Mouse (Mus musculus): Measurements from ENCODE around the gene Zgpat. TPM values are rescaled to one million over a fixed set of nuclear protein-coding genes. Genes with fewer than 3 reads are reported as not detected.

Zgpat gene
- polyA plus RNA-seq, 1 experiment from 2014 or later, result 39.0 TPM

DNA sequence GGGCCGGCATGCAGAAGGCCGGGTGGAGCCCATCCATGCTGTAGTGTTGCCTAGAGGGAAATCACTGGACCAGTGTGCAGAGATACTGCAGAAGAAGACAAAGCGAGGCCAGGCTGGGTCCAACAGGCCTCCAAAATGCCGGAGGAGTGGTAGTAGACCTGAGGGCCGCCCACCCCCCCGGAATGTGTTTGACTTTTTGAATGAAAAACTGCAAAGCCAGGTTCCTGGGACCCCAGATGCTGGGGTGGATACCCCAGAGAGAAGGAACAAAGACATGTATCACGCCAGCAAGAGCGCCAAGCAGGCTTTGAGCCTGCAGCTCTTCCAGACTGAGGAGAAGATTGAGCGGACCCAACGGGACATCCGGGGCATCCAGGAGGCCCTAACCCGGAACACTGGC is 15.1 kb downstream of the Zgpat start, which contains the start of gene Lime1:
Lime1 (plus strand) TSS at position 301 of the 400 bp plus-strand sequence.
- Histone ChIP-seq H3K9me3 (ENCODE audit: control insufficient read depth, low read length) (no peaks in the 10 kb centered on the region), H3K27ac (ENCODE audit: low read depth, low read length) (no peak within 1 kb of the TSS), H3K27me3 (ENCODE audit: control insufficient read depth, insufficient read depth, low read length) (no peaks in the 10 kb centered on the region), H3K4me3 (ENCODE audit: low read length) (no peak within 1 kb of the TSS), H3K4me1 (ENCODE audit: control insufficient read depth, insufficient read depth, low read length) (no peaks in the 10 kb centered on the region), H3K36me3 (ENCODE audit: control insufficient read depth, insufficient read depth, low read length) (peaks cover 59% of the 10 kb centered on the region), H3K4me2 (replicated peaks; ENCODE audit: low read depth, low read length) (no peak within 1 kb of the TSS), H3K9ac (ENCODE audit: low read depth, low read length) (no peak within 1 kb of the TSS)
- no peak for ATAC-seq (ENCODE audit: low FRiP score, low TSS enrichment)
- WGBS, result 97% methylated on average over 12 of the region's 12 CpGs

DNA sequence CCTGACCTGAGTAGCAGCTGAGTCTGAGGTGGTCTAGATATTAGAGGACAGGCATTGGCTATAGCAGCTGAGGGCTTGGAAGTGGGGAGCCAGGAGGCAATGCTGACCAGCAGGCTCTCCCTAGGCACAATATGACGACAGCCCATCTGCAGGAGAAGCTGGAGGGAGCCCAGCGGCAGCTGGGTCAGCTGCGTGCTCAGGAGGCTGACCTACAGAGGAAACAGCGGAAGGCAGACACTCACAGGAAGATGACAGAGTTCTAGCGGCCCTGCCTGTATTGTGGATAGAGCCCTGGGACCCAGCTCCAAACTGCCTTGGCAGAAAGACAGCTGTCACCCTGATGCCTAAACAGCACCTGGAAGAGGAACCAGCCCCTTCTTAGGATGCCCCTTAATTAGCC is 15.5 kb downstream of the Zgpat start:
- H3K9me3 ChIP-seq (ENCODE audit: control insufficient read depth, low read length), result no peaks in the 10 kb centered on the region
- H3K4me2 ChIP-seq (replicated peaks; ENCODE audit: low read depth, low read length), result no peak overlapping the region
- ATAC-seq (ENCODE audit: low FRiP score, low TSS enrichment), result no peak
- no peaks in the 10 kb centered on the region for H3K4me1 ChIP-seq (ENCODE audit: control insufficient read depth, insufficient read depth, low read length)
- no peaks in the 10 kb centered on the region for H3K27me3 ChIP-seq (ENCODE audit: control insufficient read depth, insufficient read depth, low read length)
- no peak overlapping the region for H3K9ac ChIP-seq (ENCODE audit: low read depth, low read length)
- WGBS, result 90% methylated on average over 5 of the region's 5 CpGs
- peaks cover 59% of the 10 kb centered on the region for H3K36me3 ChIP-seq (ENCODE audit: control insufficient read depth, insufficient read depth, low read length)
- H3K4me3 ChIP-seq (ENCODE audit: low read length), result no peak overlapping the region
- H3K27ac ChIP-seq (ENCODE audit: low read depth, low read length), result no peak overlapping the region

DNA sequence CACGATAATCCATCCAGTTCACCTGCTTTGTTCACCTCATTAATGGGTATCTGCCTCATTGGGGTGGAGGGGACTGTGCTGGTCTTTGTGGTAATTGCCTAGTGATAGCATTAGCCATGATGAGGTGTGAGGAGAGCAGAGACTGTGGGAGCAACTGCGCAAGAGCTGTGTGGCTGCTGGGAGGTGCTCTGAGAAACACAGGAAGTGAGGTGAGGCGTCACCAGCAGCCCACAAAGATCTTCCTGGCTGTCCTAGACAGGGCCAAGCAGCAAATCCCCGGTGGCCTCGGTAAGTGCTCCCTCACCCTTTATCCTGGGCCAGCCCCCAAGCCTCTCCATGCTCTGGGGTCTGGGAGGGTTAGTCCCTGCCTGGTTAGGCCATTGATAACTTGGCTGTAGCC is 16.4 kb downstream of the Zgpat start:
- Histone ChIP-seq H3K27me3 (ENCODE audit: control insufficient read depth, insufficient read depth, low read length) (no peaks in the 10 kb centered on the region), H3K4me3 (ENCODE audit: low read length) (no peak overlapping the region), H3K9ac (ENCODE audit: low read depth, low read length) (no peak overlapping the region), H3K27ac (ENCODE audit: low read depth, low read length) (no peak overlapping the region), H3K9me3 (ENCODE audit: control insufficient read depth, low read length) (no peaks in the 10 kb centered on the region), H3K4me2 (replicated peaks; ENCODE audit: low read depth, low read length) (no peak overlapping the region), H3K36me3 (ENCODE audit: control insufficient read depth, insufficient read depth, low read length) (peaks cover 63% of the 10 kb centered on the region), H3K4me1 (ENCODE audit: control insufficient read depth, insufficient read depth, low read length) (no peaks in the 10 kb centered on the region)
- 87% methylated on average over 5 of the region's 5 CpGs for WGBS
- no peak for ATAC-seq (ENCODE audit: low FRiP score, low TSS enrichment)

DNA sequence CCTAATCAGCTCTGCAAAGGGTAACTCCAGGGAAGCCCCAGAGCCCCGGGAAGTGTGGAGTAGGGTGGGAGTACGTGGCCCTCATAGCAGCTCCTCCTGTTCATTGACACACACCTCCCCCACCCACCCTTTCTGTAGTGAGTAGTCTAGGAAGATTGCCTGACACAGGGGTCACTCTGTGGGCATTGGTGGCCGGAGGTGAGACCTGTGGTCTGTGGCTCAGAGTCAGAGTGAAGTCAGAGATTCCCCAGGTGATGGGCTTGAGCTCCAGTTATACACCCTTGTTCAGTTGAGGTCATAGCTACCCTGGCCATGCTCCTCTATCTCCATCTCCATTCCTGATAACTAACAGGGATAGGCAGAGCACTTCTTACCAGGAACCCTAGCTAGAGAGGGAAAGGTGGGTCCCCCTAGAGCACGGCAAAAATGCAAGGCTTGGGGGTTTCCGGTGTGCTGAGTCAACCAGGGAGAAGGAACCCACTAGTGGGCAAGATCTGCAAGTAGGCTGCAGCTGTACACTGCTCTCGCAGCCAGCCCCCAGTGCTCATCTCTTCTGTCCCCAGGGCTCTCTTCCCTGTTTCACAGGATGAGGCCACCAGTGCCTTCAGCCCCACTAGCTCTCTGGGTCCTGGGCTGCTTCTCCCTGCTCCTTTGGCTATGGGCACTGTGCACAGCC is 17.0 kb downstream of the Zgpat start:
- Histone ChIP-seq H3K9me3 (ENCODE audit: control insufficient read depth, low read length) (no peaks in the 10 kb centered on the region), H3K4me2 (replicated peaks; ENCODE audit: low read depth, low read length) (no peak overlapping the region), H3K4me3 (ENCODE audit: low read length) (no peak overlapping the region), H3K4me1 (ENCODE audit: control insufficient read depth, insufficient read depth, low read length) (no peaks in the 10 kb centered on the region), H3K36me3 (ENCODE audit: control insufficient read depth, insufficient read depth, low read length) (peaks cover 68% of the 10 kb centered on the region), H3K27ac (ENCODE audit: low read depth, low read length) (no peak overlapping the region), H3K27me3 (ENCODE audit: control insufficient read depth, insufficient read depth, low read length) (no peaks in the 10 kb centered on the region), H3K9ac (ENCODE audit: low read depth, low read length) (no peak overlapping the region)
- no peak for ATAC-seq (ENCODE audit: low FRiP score, low TSS enrichment)
- 92% methylated on average over 6 of the region's 6 CpGs for WGBS

DNA sequence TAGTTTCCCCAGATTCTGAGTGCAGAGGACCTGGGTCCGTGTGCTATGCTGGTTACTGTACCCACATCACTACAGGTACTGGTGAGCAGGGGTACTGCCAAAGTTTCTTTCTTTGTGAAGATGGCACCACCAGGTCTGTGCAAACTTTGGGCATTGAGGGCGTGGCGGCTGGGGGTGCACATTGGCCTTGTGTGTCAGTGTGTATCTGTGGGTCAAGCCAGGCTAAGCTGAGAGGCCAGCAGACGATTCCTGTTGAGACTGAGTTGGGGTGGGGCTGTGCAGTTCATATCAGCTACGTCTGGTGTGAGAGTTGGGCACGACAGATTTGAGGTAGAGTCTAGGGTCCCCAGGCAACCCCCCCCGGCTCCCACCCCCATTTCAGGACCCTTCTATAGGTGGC is 19.7 kb downstream of the Zgpat start:
- Histone ChIP-seq H3K4me1 (ENCODE audit: control insufficient read depth, insufficient read depth, low read length) (no peaks in the 10 kb centered on the region), H3K36me3 (ENCODE audit: control insufficient read depth, insufficient read depth, low read length) (peaks cover 63% of the 10 kb centered on the region), H3K9me3 (ENCODE audit: control insufficient read depth, low read length) (no peaks in the 10 kb centered on the region), H3K4me2 (replicated peaks; ENCODE audit: low read depth, low read length) (no peak overlapping the region), H3K27me3 (ENCODE audit: control insufficient read depth, insufficient read depth, low read length) (no peaks in the 10 kb centered on the region), H3K27ac (ENCODE audit: low read depth, low read length) (no peak overlapping the region), H3K4me3 (ENCODE audit: low read length) (no peak overlapping the region), H3K9ac (ENCODE audit: low read depth, low read length) (no peak overlapping the region)
- no peak for ATAC-seq (ENCODE audit: low FRiP score, low TSS enrichment)
- 85% methylated on average over 7 of the region's 7 CpGs for WGBS

DNA sequence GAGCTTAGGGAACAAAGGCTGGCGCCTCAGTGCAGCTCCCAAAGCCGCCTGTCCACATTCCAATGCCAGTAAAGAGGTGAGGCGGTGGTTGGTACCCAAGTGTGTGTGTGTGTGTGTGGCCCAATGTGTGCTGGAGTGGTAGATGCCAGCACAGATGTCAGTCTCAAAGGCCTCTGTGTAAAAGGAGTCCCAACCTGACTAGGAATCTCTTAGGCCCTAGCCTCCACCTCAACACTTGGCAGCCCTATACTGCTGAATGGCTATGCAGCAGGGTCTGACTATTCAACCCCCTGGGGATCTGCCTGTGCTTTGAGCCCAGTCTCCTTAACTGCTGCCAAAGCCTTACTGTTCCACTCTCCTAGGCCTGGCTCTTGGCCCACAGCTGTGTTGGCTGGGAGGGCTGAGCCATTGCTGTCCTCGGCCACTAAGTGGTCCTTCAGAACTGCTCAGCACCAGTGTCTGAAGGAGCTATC is 20.2 kb downstream of the Zgpat start:
- ATAC-seq (ENCODE audit: low FRiP score, low TSS enrichment), result no peak
- Histone ChIP-seq H3K9ac (ENCODE audit: low read depth, low read length) (no peak overlapping the region), H3K27me3 (ENCODE audit: control insufficient read depth, insufficient read depth, low read length) (no peaks in the 10 kb centered on the region), H3K9me3 (ENCODE audit: control insufficient read depth, low read length) (no peaks in the 10 kb centered on the region), H3K27ac (ENCODE audit: low read depth, low read length) (no peak overlapping the region), H3K36me3 (ENCODE audit: control insufficient read depth, insufficient read depth, low read length) (peaks cover 62% of the 10 kb centered on the region), H3K4me2 (replicated peaks; ENCODE audit: low read depth, low read length) (no peak overlapping the region), H3K4me3 (ENCODE audit: low read length) (no peak overlapping the region), H3K4me1 (ENCODE audit: control insufficient read depth, insufficient read depth, low read length) (no peaks in the 10 kb centered on the region)
- 91% methylated on average over 4 of the region's 4 CpGs for WGBS

DNA sequence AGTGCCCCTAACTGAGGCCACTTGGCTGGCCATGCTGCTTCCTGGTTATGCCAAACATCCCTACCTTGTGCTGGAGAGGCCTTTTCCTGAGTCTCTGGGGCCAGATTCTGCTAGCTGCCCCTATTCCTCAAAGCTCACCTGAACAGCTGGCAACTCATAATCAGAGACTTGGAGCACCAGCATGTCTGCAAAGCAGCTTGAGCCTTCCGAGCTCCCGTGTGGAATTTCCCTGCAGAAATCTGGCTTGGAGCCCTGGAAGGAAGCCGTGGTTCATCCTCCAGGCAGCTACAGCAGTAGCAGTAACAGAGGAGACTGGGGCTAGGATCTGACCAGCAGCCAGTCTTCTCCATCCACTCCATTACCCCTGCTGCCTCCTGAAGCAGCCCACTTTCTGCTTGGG is 21.2 kb downstream of the Zgpat start:
- H3K4me2 ChIP-seq (replicated peaks; ENCODE audit: low read depth, low read length), result no peak overlapping the region
- H3K4me1 ChIP-seq (ENCODE audit: control insufficient read depth, insufficient read depth, low read length), result no peaks in the 10 kb centered on the region
- no peak overlapping the region for H3K27ac ChIP-seq (ENCODE audit: low read depth, low read length)
- peaks cover 62% of the 10 kb centered on the region for H3K36me3 ChIP-seq (ENCODE audit: control insufficient read depth, insufficient read depth, low read length)
- H3K9me3 ChIP-seq (ENCODE audit: control insufficient read depth, low read length), result no peaks in the 10 kb centered on the region
- 80% methylated on average over 3 of the region's 3 CpGs for WGBS
- no peak overlapping the region for H3K9ac ChIP-seq (ENCODE audit: low read depth, low read length)
- H3K4me3 ChIP-seq (ENCODE audit: low read length), result no peak overlapping the region
- no peaks in the 10 kb centered on the region for H3K27me3 ChIP-seq (ENCODE audit: control insufficient read depth, insufficient read depth, low read length)
- ATAC-seq (ENCODE audit: low FRiP score, low TSS enrichment), result no peak

DNA sequence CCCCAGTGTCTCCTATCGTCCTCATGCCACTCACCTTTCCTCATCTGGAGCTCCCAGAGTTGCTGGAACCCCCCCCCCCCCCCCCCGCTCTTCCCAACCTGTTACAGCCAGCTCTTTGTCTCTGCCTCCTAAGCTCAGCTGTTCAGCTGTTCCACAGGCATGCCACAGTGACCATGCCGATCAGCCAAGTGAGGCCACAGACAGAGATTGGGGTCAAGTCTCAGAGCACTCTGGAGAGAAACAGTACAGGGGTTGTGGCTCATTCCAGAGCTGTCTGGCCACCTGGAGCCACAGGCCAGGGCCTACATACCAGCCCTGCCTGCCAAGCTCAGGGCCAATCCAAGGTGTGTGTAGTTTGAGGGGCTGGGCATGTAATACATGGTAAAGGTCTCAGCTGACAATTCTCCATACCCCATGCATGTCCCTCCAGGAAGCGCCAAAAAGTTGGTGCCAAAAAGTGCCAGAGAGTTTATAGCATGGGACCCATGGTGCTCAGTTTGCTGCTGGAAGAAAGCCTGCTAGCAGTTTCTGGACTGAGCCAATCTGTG is 22.0 kb downstream of the Zgpat start:
- Histone ChIP-seq H3K27ac (ENCODE audit: low read depth, low read length) (no peak overlapping the region), H3K9me3 (ENCODE audit: control insufficient read depth, low read length) (no peaks in the 10 kb centered on the region), H3K36me3 (ENCODE audit: control insufficient read depth, insufficient read depth, low read length) (peaks cover 64% of the 10 kb centered on the region), H3K9ac (ENCODE audit: low read depth, low read length) (no peak overlapping the region), H3K4me3 (ENCODE audit: low read length) (no peak overlapping the region), H3K4me2 (replicated peaks; ENCODE audit: low read depth, low read length) (no peak overlapping the region), H3K27me3 (ENCODE audit: control insufficient read depth, insufficient read depth, low read length) (no peaks in the 10 kb centered on the region), H3K4me1 (ENCODE audit: control insufficient read depth, insufficient read depth, low read length) (no peaks in the 10 kb centered on the region)
- WGBS, result 75% methylated on average over 4 of the region's 4 CpGs
- no peak for ATAC-seq (ENCODE audit: low FRiP score, low TSS enrichment)

DNA sequence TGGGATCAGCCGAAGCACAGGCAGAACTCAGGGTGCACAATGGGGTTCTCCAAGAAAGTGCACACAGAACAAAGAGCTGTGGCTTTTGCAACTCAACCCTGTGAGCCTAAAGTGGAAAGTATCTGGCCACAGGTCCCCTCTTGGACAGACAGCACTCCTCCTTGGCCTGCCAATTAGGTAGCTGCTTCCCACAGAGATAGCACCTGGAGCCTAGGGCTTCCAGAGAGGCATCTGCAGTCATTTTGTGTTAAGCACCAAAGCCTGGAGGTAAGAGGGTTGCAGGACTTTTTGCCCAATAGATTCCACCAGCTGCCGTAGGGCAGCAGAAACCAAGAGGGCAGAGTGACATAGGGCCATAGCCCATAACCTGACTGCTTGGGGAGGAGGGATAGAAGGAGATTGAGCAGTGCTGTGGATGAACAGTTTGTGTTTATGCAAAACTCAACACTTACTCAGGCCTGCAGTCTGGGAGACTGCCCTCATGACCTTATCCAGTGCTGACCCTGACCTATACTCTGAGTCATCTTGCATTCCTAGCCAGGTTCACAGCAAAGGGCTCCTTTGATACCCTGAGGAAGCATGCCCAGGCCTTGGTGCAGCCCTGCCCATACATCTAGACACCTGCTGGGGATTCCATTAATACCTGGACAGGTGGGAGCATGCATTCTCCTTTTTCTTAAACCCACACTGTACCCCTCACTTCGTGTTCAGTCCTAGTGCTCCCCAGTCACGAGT is 25.6 kb downstream of the Zgpat start:
- H3K4me3 ChIP-seq (ENCODE audit: low read length), result no peak overlapping the region
- no peaks in the 10 kb centered on the region for H3K4me1 ChIP-seq (ENCODE audit: control insufficient read depth, insufficient read depth, low read length)
- no peak overlapping the region for H3K27ac ChIP-seq (ENCODE audit: low read depth, low read length)
- ATAC-seq (ENCODE audit: low FRiP score, low TSS enrichment), result no peak
- no peak overlapping the region for H3K4me2 ChIP-seq (replicated peaks; ENCODE audit: low read depth, low read length)
- peaks cover 54% of the 10 kb centered on the region for H3K36me3 ChIP-seq (ENCODE audit: control insufficient read depth, insufficient read depth, low read length)
- WGBS, result 88% methylated on average over 4 of the region's 4 CpGs
- H3K27me3 ChIP-seq (ENCODE audit: control insufficient read depth, insufficient read depth, low read length), result no peaks in the 10 kb centered on the region
- H3K9ac ChIP-seq (ENCODE audit: low read depth, low read length), result no peak overlapping the region
- no peaks in the 10 kb centered on the region for H3K9me3 ChIP-seq (ENCODE audit: control insufficient read depth, low read length)

Measured in kidney, embryonic 14.5 days (tissue).